Mouse (Mus musculus) liver, adult 2 months (tissue): ENCODE measurements around the gene Abcb6. TPM values are rescaled to one million over a fixed set of nuclear protein-coding genes. Genes with fewer than 3 reads are reported as not detected.
A peak's percentile ranks its signal among the peaks of the same experiment; 100 is the strongest.

Source experiments
- DNase-seq: peaks from one replicate; pipeline ENCODE4 v3.0.0-alpha.2; 2011; ENCODE audit warnings: low read depth, low spot score; ENCODE audit errors: extremely low read depth
- H3K27ac ChIP-seq: fragments of 200-500 bp; replicated peaks from 2 replicates; pipeline ENCODE4 v1.5.1; 2012; ENCODE audit warnings: low read depth, mild to moderate bottlenecking, control low read depth, inconsistent platforms, low read length; ENCODE audit not compliant: insufficient read depth
- H3K27me3 ChIP-seq: fragments of 200-500 bp; 2 replicates; pipeline ENCODE4 v1.6.1; 2012; ENCODE audit warnings: mild to moderate bottlenecking, moderate library complexity, low read length, inconsistent platforms; ENCODE audit not compliant: control insufficient read depth, insufficient read depth
- H3K36me3 ChIP-seq: fragments of 200-500 bp; 2 replicates; pipeline ENCODE4 v1.6.1; 2012; ENCODE audit warnings: low read length, inconsistent platforms; ENCODE audit not compliant: control insufficient read depth, insufficient read depth
- H3K4me1 ChIP-seq: fragments of 200-500 bp; 2 replicates; pipeline ENCODE4 v1.6.1; 2011; ENCODE audit warnings: low read length; ENCODE audit not compliant: control insufficient read depth, insufficient read depth
- H3K4me3 ChIP-seq: fragments of 200-500 bp; 2 replicates; pipeline ENCODE4 v1.5.1; 2011; ENCODE audit warnings: low read depth, mild to moderate bottlenecking, control low read depth, low read length, moderate library complexity; ENCODE audit not compliant: insufficient read depth
- H3K79me2 ChIP-seq: fragments of 200-500 bp; 2 replicates; pipeline ENCODE4 v1.6.1; 2012; ENCODE audit warnings: inconsistent platforms, mild to moderate bottlenecking, low read length, moderate library complexity; ENCODE audit not compliant: control insufficient read depth, insufficient read depth
- H3K9ac ChIP-seq: fragments of 200-500 bp; 2 replicates; pipeline ENCODE4 v1.6.1; 2012; ENCODE audit warnings: low read depth, mild to moderate bottlenecking, control low read depth, inconsistent platforms, low read length
- CTCF ChIP-seq: fragments of 200-500 bp; IDR thresholded peaks from 2 replicates; pipeline ENCODE4 v1.5.1; 2011; ENCODE audit warnings: low read depth, low read length, control low read depth
- POLR2A ChIP-seq: fragments of 200-500 bp; IDR thresholded peaks from 2 replicates; pipeline ENCODE4 v1.6.1; 2011; ENCODE audit warnings: low read length, control low read depth; ENCODE audit not compliant: insufficient read depth; ENCODE audit errors: extremely low read depth
- WGBS: fragments of 180-500 bp; shearing (Covaris S2); methylation state at CpG from one replicate; pipeline ENCODE4 v1.1.7; 2018; 5-methylcytosine and 5-hydroxymethylcytosine counted together
- polyA plus RNA-seq: library from polyadenylated mRNA; depleted of rRNA; stranded (reverse); fragments of >200 nt; gene quantifications from 2 replicates; pipeline ENCODE4 v1.2.3, GENCODE M21; 2012; rRNA removed
- total RNA-seq: library from RNA; depleted of rRNA; stranded (reverse); fragments of >200 nt; gene quantifications from 2 replicates; pipeline ENCODE4 v1.2.3, GENCODE M21; 2014; rRNA removed

Abcb6 gene
- total RNA-seq (56.1 and 66.6 TPM in 2 replicates), polyA plus RNA-seq (88.7 and 106 TPM in 2 replicates)

- Histone ChIP-seq H3K36me3 (peaks cover 30% of the 10 kb centered on the region), H3K4me3 (peak within 1 kb of the TSS; percentile 95), H3K79me2 (no peaks in the 10 kb centered on the region), H3K27ac (peak within 1 kb of the TSS; percentile 76), H3K9ac (peak within 1 kb of the TSS; percentile 89), H3K27me3 (no peaks in the 10 kb centered on the region), H3K4me1 (peaks cover 5% of the 10 kb centered on the region; the same call in 1 of the 2 replicates)
- peak; percentile 72 for TF ChIP-seq POLR2A
- no peak for TF ChIP-seq CTCF
- peak; percentile 94 for DNase-seq
- WGBS = under 1% methylated on average over 31 of the region's 31 CpGs
Measured at GRCm38 (mm10) chr1:75180105-75180590, at the start of gene Abcb6. Gene Abcb6, minus strand, starts transcription at chr1:75180392.

DNA sequence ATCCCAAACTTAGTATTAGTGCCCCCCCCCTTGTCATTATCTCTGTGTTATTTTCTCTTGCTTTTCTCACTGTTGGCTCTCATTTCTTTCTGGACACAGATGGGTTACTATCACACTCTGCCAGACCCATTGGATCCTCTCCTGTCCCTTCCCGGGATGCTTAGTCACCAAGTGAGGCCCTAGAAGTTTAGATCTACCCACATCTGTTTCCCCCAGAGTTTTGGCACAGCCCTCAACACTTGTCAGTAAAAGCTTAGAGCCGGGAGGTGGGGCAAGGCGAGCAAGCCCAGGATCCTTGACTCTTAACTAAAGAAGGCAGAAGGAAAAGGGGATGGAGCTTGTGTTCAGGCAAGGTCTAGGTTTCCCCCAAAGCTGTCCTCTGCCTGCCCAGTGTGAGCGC is 49.0 kb upstream of the Abcb6 start:
- Histone ChIP-seq H3K36me3 (no peaks in the 10 kb centered on the region), H3K27ac (no peak overlapping the region), H3K79me2 (no peaks in the 10 kb centered on the region), H3K27me3 (no peaks in the 10 kb centered on the region), H3K4me3 (no peak overlapping the region), H3K9ac (no peak overlapping the region), H3K4me1 (no peaks in the 10 kb centered on the region)
- 72% methylated on average over 4 of the region's 4 CpGs for WGBS
- no peak for TF ChIP-seq POLR2A
- no peak for TF ChIP-seq CTCF
- DNase-seq = no peak

DNA sequence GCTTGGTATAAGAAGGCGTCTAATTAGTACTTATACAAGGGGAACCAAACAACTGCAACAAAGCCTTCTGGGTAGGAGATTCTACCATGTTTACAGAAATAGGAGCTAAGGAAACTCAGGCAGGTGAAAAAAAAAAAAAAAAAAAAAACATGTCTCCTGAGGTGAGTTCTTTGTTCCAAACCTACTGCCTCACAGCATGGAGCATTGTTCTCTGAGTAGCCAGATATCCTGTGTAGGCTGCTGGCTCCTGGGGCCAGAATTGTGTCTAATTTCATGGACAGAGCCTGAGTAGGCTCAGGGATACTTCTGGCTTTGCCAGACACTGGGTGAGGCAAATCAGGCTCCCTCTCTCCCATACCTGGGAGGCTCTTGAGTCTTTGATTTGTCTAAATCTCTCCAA is 47.5 kb upstream of the Abcb6 start:
- DNase-seq = no peak
- WGBS = 94% methylated on average over 1 of the region's 1 CpGs
- Histone ChIP-seq H3K9ac (no peak overlapping the region), H3K27me3 (no peaks in the 10 kb centered on the region), H3K27ac (no peak overlapping the region), H3K36me3 (no peaks in the 10 kb centered on the region), H3K79me2 (no peaks in the 10 kb centered on the region), H3K4me1 (peaks cover 2% of the 10 kb centered on the region), H3K4me3 (no peak overlapping the region)
- no peak for TF ChIP-seq CTCF
- TF ChIP-seq POLR2A = no peak

DNA sequence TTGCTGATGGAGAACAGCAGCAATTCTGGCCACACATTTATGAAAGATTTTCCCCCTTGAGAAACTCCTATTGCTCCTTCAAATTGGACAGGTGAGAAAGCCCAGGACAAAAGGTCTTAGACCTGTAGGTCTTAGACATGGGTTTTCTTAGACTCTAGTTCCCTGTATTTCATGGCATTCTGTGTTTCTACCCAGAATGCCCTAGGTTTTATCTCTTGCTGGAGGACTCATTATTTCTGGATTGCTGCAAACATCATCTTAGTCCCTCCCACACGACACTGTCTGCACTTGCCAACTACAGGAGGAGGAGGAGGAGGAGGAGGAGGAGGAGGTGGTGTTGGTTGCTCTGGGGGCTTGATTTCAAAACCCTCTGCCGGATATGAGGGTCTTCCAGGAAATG is 45.9 kb upstream of the Abcb6 start:
- WGBS = 67% methylated on average over 2 of the region's 2 CpGs
- H3K79me2 ChIP-seq = no peaks in the 10 kb centered on the region
- no peak for TF ChIP-seq CTCF
- TF ChIP-seq POLR2A = no peak
- H3K27ac ChIP-seq = no peak overlapping the region
- H3K4me1 ChIP-seq = peaks cover 5% of the 10 kb centered on the region
- no peak for DNase-seq
- H3K36me3 ChIP-seq = no peaks in the 10 kb centered on the region
- H3K4me3 ChIP-seq = no peak overlapping the region
- no peak overlapping the region for H3K9ac ChIP-seq
- no peaks in the 10 kb centered on the region for H3K27me3 ChIP-seq

DNA sequence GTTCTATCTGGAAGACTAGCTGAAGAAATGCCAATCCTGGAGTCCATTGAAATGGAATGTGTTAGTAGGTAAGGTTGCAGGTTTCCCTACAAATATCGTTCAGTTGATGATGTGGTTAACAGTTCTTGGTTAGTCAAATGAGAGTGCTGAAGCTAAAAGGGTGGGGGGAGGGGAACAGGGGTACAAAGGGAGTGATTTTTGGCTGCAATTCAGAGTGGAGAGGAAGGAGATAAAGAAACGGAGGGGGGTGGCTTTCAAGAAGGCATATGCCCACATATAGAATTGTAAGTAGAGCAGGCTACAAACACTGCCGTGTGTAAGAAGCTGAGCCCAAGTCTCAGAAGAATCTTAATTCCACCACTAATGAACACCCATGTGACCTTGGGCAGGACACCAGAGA is 45.3 kb upstream of the Abcb6 start:
- H3K36me3 ChIP-seq = no peaks in the 10 kb centered on the region
- H3K9ac ChIP-seq = no peak overlapping the region
- no peak for DNase-seq
- peaks cover 5% of the 10 kb centered on the region for H3K4me1 ChIP-seq
- no peak overlapping the region for H3K4me3 ChIP-seq
- TF ChIP-seq CTCF = no peak
- TF ChIP-seq POLR2A = no peak
- H3K27ac ChIP-seq = no peak overlapping the region
- no peaks in the 10 kb centered on the region for H3K27me3 ChIP-seq
- H3K79me2 ChIP-seq = no peaks in the 10 kb centered on the region
- WGBS = 61% methylated on average over 3 of the region's 3 CpGs

GRCm38 (mm10) chr1:75223532-75223931 is 43.3 kb upstream of the Abcb6 start:
- no peak overlapping the region for H3K9ac ChIP-seq
- H3K27ac ChIP-seq = no peak overlapping the region
- WGBS = 66% methylated on average over 6 of the region's 6 CpGs
- no peaks in the 10 kb centered on the region for H3K36me3 ChIP-seq
- TF ChIP-seq CTCF (no peak), POLR2A (no peak)
- no peaks in the 10 kb centered on the region for H3K27me3 ChIP-seq
- H3K79me2 ChIP-seq = peaks cover 4% of the 10 kb centered on the region; the same call in 1 of the 2 replicates
- no peak overlapping the region for H3K4me3 ChIP-seq
- DNase-seq = no peak
- H3K4me1 ChIP-seq = peaks cover 7% of the 10 kb centered on the region
